Mouse (Mus musculus): ENCODE data around the gene Nemf.

DNA sequence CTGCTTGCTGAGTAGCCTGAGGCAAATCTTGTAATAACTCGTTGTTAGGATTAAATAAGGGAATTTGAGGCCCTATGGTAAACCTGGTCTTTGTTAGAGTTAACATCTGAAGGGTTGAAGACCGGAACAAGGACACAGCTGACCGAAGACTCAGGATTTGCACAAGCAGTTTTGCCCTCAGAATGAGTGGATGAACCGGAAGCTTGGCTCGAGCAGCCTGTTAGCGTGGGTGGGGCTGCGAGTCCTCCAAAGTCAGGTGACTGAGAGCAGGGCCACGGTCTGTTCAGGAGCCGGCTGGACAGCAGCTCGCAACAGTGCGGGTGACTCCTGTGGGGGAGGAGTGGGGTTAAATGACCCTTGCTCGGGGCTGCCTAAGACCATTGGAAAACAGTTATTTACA is 57.7 kb downstream of the Nemf start:
- TF ChIP-seq GATA1 (IDR thresholded peaks at IDR 0.05; ENCODE audit: low read length), result no peak
- TF ChIP-seq TAL1 (IDR thresholded peaks at IDR 0.05; ENCODE audit: low read length), result no peak
